Mouse (Mus musculus): Measurements from ENCODE around the gene Gm5142.

Gene Gm5142

DNA sequence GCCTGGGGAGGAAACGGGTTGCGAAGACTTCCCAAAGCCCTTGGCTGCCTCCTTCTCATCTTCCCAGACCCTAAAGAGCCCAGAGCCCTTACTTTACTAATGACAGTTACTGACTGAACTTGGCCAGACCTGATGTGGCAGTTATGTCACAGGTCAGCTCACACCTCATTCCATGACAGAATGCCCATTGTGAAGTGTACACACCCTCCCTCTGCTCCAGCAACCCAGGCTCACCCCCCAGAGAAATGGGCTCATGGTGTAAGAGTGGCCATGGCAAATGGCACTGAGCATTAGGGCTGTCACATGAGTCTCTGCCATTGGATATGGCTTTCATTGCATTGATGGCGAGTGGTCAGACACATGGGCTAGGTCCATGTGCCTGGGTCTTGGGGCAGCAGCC lies at the start of gene Gm5142:
Gene Gm5142, minus strand, starts transcription at position 101 of the 400 bp plus-strand sequence.
- no peak for DNase-seq (ENCODE audit: low read depth)

DNA sequence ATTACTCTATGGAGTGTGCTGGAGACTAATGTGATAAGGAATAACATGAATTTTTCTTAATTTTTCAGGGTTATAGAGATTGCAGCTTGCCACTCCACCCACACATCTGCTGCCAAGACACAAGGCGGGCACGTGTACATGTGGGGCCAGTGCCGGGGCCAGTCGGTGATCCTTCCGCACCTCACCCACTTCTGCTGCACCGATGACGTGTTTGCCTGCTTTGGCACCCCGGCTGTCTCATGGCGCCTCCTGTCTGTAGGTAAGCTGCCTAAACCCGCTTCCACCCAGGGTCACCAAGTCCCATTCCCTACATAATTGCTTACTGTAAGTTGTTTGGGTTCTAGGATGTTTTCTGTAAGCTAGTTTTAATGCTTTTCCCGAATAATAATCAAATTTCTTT lies 47.7 kb upstream of the Gm5142 start:
- no peak for DNase-seq (ENCODE audit: low read depth)

DNA sequence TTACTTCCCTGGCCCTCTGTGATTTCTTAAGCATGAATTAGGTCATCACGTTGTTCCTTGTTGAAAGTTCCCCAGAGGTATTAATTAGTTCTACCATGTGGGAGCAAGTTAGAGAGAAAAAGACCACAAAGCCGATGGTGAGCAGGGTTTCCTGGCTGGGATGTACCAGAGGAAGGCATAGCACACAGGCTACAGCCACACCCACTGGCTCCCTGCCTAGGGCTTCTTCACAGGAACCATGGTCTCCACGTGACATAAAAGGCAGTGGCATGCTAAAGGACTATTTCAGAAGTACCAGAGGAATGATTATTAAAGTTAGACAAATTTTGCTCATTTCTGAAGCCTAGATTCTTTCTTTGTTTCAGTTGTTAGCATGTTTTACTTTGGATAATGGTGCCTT lies 40.7 kb upstream of the Gm5142 start:
- no peak for DNase-seq (ENCODE audit: low read depth)

DNA sequence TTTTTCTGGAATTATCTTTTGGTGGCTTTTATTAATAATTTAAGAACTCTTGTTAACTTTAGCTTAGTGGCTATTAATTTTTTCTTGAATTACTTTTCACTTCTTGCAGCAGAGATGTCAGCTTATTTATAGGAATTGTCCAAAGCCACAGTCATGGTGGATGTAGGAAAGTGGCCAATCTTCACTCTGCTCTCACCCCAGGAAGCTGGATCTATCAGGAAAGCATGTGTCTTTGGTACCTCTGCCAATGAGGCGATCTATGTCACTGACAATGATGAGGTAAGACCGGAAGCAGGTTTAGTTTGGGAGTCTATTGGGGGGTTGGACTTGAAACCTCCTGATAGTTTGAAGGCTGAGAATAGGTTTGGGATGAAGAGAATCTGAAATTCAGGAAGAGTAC lies 31.3 kb upstream of the Gm5142 start:
- DNase-seq (ENCODE audit: low read depth), result no peak

DNA sequence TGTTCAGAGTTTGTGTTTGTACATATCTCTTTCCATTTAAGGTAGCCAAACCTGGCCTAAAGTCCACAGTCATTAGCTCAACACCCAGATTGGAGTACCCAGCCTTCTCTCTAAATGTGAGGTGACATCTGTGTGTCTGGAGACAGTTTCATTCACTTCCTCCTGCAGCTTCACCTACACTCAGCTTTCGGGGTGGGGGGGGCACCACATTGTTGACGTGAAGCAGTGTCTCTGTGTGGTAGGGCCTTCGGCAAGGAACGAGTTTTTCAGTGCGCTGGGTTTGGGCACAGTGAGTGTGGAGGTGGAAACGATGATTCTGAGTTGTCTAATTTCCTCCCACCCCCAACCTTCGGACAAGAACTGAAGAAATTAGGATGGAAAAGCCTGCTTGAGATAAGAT lies 30.5 kb upstream of the Gm5142 start:
- no peak for DNase-seq (ENCODE audit: low read depth)

DNA sequence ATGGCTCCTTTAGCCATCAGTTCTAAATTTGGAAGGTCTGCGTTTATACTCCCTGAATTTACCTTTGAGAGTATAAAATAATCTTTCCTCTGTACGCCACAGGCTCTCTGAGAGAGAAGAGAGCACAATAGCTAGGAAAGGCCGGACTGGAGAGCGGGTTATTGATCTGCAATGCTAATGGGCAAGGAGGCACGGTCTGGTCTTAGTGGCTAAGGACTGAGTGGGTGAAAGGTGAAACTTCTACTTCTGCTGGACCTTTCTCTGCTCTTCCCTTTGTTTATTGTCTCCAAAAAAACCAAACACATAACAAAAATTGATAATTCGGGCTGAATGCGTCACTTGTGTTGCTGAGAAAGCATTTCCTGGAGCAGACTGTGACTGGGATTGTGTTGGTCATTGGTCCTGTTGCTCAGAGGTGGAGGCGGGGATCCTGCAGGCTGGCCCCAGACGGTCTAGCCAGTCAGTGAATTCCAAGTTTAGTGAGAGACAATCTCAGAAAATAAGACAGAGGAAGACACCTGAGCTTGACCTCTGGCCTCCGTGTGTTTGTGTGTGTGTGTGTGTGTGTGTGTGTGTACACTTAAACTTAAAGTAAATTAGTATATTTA lies 27.5 kb upstream of the Gm5142 start:
- DNase-seq (ENCODE audit: low read depth), result no peak

DNA sequence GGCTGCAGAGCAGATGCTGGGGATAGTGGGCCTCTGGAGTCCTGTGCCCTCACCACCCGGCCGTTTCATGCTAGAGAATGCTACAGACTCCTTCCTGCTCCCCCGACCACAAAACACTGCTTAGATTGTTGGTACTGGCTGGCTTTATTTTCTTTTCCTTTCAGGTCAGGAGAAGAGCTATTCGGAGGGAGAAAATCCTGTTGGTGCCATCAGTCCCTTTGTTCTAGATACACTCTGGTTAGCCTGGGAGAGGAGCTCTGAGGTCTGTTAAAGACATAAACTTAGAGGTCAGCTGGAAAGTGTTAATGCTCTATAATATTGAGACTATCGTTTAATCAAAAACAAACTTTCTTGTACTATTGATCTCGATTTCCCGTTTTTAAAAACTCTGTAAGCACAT lies 26.9 kb upstream of the Gm5142 start:
- no peak for DNase-seq (ENCODE audit: low read depth)

DNA sequence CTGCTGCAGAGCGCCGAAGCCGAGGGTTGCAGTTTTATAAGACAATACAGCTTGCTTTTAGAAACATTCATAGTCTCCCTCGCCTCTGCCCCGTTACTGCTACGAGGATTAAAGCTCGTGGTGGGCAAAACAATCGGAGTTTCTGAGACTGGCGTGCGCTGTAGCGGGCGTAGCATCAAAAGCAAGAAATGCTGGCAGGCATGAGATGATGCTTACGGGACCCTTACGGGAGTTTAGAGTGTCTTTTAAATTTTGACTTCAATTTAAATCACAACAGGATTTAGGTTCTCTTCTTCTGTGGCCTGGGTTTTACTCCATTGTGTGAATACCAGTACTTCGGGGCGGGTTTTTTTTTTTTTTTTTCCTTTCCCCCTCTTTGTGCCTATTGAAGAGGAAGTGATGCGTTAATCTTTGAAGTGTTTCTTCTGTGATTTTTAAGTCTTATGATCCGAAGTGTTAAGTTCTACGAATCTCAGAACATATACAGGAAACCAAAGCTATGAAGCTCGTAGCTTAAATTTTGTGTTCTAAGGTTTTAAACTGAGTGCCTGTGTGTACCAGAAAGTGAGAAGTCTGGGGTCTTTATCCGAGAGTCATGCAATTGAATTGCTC lies 23.2 kb upstream of the Gm5142 start:
- DNase-seq (ENCODE audit: low read depth), result no peak

DNA sequence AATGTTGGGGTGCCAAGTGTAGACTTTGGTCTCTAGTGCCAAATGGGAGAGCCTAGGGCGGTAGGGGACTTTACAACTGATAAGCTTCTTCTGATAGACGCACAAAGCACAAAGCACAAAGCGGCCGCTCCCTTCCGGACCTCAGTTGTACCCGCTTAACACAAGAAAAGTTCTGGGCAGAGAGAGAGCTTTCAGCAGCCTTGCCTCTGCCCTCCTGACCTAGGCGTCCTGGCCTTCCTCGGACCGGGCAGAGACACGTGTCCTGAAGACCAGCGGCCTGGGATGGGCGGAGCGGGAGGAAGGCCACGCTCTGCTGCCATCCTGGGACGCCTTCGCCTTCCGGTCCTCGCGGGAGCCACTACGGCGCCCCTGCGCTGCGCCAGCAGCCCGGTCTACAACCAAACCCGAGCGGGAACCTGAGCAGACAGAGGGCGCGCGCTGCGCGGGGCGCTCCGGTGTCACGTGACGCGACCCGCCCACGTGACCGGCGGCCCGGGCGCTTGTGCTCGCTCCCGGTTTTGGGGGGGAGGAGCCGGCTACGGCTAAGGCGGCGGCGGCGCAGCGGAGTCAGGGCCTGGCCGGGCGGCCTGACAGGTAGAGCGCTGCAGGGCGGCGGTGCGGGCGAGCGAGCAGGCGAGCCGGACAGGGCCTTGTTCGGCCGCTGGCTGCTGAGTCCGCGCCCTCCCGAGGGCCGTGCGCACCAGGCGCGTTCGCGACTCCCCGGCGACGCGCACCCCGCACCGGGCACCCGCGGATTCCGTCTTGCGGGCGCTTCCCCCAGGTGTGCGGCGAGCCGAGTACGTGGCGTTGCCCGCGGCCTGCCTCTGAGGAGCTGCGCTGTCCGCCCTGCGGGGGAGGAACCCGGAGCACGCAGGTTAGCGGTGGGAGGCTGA lies 22.4 kb upstream of the Gm5142 start, which contains the start of gene Rcbtb1:
Gene Rcbtb1, plus strand, starts transcription at position 499 of the 893 bp plus-strand sequence.
- DNase-seq (ENCODE audit: low read depth), result peak; percentile 80

DNA sequence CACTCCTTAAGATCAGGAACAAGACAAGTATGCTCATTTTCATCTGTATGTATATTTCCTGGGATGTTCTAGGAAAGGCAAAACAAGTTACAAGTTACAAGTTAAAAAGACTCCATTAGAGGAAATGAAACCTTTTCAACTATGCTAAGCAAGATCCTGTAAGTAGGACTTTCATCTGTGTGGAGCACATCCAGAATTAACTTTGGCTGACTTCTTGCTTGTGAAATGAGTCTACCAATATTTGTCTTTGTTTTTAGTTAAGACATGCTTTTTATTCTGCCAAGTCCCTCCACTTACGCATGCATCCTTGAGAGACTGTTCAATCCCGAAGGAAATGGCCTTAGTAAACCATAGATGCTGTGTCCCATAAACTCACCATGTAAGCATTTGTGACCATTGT lies 7.6 kb upstream of the Gm5142 start:
- DNase-seq (ENCODE audit: low read depth), result no peak

DNA sequence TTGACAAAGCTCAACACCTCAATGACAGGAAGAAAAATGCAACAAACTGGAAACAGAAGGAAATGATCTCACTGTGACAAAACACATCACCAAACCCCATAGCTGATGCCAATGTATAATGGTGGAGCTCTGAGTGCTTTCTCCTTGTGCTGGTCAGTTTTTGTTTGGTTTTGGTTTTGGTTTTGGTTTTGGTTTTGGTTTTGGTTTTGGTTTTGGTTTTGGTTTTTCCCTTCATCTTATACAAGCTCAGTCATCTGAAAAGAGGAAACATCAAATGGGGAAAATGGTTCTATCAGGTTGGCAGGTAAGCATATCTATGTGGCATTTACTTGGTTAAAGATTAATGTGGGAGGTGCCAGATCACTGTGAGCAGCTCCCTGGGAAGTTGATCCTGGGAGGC lies 7.0 kb upstream of the Gm5142 start:
- no peak for DNase-seq (ENCODE audit: low read depth)

DNA sequence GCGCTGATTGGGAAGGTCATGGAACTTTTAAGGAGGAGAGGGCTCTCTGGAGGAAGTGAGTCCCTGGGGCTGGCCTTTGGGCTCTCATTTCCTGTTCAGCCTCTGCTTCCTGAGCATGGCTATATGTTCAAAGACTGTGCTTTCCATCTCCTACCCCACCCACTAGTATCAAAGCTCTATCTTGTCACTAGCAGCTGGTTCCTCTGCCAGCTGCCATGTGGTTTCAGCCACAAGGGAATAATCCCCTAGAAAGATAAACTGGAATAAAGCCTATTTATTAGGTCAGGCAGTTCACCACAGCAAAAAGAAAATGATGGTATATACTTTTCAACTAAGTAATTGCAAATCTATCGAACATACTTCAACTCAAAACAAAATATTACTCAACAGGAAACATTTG lies 4.2 kb upstream of the Gm5142 start:
- DNase-seq (ENCODE audit: low read depth), result no peak

DNA sequence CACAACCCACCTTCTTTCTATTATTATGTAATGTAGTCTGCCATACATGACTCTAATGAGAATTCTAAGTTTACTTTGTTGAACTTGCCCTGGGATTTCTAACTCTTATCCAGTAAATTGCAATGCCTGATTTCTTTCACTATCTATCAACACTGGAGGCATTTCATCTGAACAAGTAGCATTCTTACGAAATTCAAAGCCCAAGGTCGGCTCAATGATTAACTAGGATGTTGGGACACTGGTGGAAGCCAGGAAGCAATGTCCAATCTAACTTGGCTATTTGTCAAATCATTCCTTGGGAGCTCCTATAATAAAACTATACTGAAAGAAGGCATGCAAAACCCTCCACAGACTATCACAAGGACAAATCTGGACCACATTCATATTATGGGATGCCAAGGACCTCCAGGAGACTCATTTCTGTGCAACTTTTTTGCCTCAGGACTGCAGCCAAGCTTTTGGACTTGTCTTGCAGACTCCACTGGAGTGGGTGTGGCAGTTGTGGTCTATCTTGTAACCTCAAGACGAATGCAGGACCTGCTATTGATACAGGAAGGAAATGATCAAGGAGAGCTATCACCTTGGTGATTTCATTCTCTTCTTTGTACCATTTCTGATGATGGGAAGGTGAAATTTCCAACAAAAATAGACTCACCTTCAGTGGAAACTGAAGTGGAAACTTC lies 21.4 kb downstream of the Gm5142 start:
- no peak for DNase-seq (ENCODE audit: low read depth)

DNA sequence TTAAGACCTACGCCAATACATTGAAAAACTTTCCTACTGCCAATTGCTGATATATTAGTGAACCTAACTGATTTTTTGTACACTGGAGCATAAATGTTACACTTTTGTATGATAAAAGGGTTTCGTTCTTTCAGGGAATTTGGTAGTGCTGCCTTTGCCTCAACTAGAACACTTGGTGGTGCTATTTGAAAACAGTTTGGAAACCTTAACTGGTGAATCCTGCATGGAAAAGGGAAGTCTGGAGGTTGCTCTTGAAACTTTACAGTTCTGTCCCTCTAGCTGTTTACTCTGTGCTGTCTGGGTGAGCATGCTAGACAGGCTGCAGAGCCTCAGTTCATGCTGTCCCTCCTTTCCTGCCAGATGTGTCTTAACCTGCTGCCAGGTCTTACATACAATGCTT lies 23.0 kb downstream of the Gm5142 start:
- DNase-seq (ENCODE audit: low read depth), result no peak

DNA sequence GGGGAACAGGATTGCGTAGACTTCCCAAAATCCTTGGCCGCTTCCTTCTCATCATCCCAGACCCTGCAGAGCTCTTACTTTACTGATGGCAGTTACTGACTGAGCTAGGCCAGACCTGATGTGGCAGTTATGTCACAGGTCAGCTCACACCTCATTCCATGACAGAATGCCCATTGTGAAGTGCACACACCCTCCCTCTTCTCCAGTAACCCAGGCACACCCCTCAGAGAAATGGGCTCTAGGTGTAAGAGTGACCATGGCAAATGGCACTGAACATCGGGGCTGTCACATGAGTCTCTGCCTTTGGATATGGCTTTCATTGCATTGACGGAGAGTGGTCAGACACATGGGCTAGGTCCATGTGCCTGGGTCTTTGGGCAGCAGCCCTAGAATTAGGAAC lies 35.8 kb downstream of the Gm5142 start, which contains the start of gene 1700129C05Rik:
Gene 1700129C05Rik, minus strand, starts transcription at position 101 of the 400 bp plus-strand sequence.
- no peak for DNase-seq (ENCODE audit: low read depth)

DNA sequence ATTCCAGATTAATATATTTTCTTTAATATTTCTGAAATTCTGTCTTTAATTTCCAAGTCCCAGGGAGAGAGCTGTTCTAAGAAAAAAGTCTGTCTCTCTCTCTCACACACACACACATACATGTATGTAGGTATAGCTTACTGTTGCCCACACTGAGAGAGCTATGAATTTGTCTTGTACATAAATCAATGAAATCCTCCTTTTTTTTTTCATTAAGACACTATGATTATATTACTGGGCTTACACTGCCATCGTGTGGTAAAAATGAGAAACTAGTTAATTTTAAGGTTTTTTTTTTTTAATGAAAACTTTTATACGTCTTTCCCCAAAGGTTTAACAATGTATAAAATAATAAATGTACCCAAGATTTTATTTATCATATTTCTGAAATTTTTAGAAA lies 64.3 kb downstream of the Gm5142 start:
- DNase-seq (ENCODE audit: low read depth), result peak; percentile 6

All from c-Kit-positive CD71-positive TER-119-negative erythroid progenitor cells, embryonic 14.5 days (primary cell).